Mouse (Mus musculus): ENCODE measurements around the gene Eya4. TPM values are rescaled to one million over a fixed set of nuclear protein-coding genes. Genes with fewer than 3 reads are reported as not detected.

Gene Eya4
- polyA plus RNA-seq, 1 experiment from 2014 or later: 0.21 TPM

DNA sequence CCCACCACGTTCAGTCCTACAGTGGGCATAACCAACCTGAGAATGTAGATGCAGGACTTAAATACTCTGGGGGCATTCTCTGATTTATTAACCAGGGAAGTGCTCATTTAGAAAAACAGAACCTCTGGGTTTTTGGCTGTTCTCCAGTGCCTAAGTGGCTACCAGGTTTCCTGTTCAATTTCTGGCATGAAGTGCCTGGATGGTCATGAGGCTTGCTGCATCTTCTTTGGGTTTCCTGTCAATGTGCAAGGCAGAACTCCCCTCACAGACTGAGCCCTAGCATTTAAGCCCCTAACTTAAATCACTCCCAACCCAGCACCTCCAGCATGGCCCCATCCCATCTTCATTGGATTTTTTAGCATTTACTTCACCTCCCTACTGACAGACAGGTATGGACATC lies 13.3 kb downstream of the Eya4 start:
- no peak overlapping the region for H3K4me3 ChIP-seq (ENCODE audit: low read depth, low read length)
- H3K4me2 ChIP-seq (ENCODE audit: low read depth, low read length): no peak overlapping the region
- no peaks in the 10 kb centered on the region for H3K27me3 ChIP-seq (ENCODE audit: control insufficient read depth, insufficient read depth, low read length)
- no peaks in the 10 kb centered on the region for H3K36me3 ChIP-seq (ENCODE audit: control insufficient read depth, insufficient read depth, low read length)
- 56% methylated on average over 1 of the region's 1 CpGs for WGBS
- no peak for ATAC-seq (ENCODE audit: low read depth)
- H3K4me1 ChIP-seq (ENCODE audit: control insufficient read depth, insufficient read depth, low read length): no peaks in the 10 kb centered on the region
- H3K27ac ChIP-seq (ENCODE audit: low read depth, low read length): no peak overlapping the region
- H3K9ac ChIP-seq (replicated peaks; ENCODE audit: low read depth, low read length): no peak overlapping the region
- H3K9me3 ChIP-seq (ENCODE audit: control insufficient read depth, low read length): no peaks in the 10 kb centered on the region

- no peak overlapping the region for H3K4me2 ChIP-seq (ENCODE audit: low read depth, low read length)
- no peak for ATAC-seq (ENCODE audit: low read depth)
- no peak overlapping the region for H3K9ac ChIP-seq (replicated peaks; ENCODE audit: low read depth, low read length)
- 70% methylated on average over 5 of the region's 5 CpGs for WGBS
- H3K36me3 ChIP-seq (ENCODE audit: control insufficient read depth, insufficient read depth, low read length): no peaks in the 10 kb centered on the region
- no peak overlapping the region for H3K27ac ChIP-seq (ENCODE audit: low read depth, low read length)
- no peaks in the 10 kb centered on the region for H3K27me3 ChIP-seq (ENCODE audit: control insufficient read depth, insufficient read depth, low read length)
- H3K9me3 ChIP-seq (ENCODE audit: control insufficient read depth, low read length): no peaks in the 10 kb centered on the region
- H3K4me1 ChIP-seq (ENCODE audit: control insufficient read depth, insufficient read depth, low read length): no peaks in the 10 kb centered on the region
- no peak overlapping the region for H3K4me3 ChIP-seq (ENCODE audit: low read depth, low read length)
Measured at GRCm38 (mm10) chr10:23332768-23333167, 17.8 kb downstream of the Eya4 start.

GRCm38 (mm10) chr10:23327651-23328050 lies 22.9 kb downstream of the Eya4 start:
- WGBS: 84% methylated on average over 6 of the region's 6 CpGs
- H3K27me3 ChIP-seq (ENCODE audit: control insufficient read depth, insufficient read depth, low read length): no peaks in the 10 kb centered on the region
- H3K4me3 ChIP-seq (ENCODE audit: low read depth, low read length): no peak overlapping the region
- H3K4me2 ChIP-seq (ENCODE audit: low read depth, low read length): no peak overlapping the region
- H3K36me3 ChIP-seq (ENCODE audit: control insufficient read depth, insufficient read depth, low read length): no peaks in the 10 kb centered on the region
- H3K27ac ChIP-seq (ENCODE audit: low read depth, low read length): no peak overlapping the region
- no peaks in the 10 kb centered on the region for H3K9me3 ChIP-seq (ENCODE audit: control insufficient read depth, low read length)
- no peaks in the 10 kb centered on the region for H3K4me1 ChIP-seq (ENCODE audit: control insufficient read depth, insufficient read depth, low read length)
- H3K9ac ChIP-seq (replicated peaks; ENCODE audit: low read depth, low read length): no peak overlapping the region
- no peak for ATAC-seq (ENCODE audit: low read depth)

DNA sequence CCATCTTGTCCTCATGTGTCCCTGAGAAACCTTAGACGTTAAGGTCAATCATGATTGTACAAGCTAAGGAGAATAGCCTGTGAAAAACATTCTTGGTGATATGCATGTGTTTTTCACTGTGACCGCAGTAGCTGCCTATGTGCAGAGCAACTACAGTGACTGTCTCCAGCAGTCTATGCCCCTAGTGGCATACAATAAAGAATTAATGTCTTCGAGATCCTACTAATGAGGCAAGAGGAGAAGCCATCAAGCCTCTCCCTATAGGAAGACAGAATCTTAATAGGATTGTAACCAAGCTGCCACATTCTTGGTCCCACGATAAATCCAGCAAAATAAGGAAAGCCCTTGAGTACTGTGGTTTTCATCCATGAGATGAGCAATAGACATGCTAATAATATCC lies 28.3 kb downstream of the Eya4 start:
- no peak overlapping the region for H3K4me2 ChIP-seq (ENCODE audit: low read depth, low read length)
- no peak overlapping the region for H3K27ac ChIP-seq (ENCODE audit: low read depth, low read length)
- no peaks in the 10 kb centered on the region for H3K36me3 ChIP-seq (ENCODE audit: control insufficient read depth, insufficient read depth, low read length)
- no peak for ATAC-seq (ENCODE audit: low read depth)
- no peak overlapping the region for H3K4me3 ChIP-seq (ENCODE audit: low read depth, low read length)
- no peak overlapping the region for H3K9ac ChIP-seq (replicated peaks; ENCODE audit: low read depth, low read length)
- WGBS: 61% methylated on average over 4 of the region's 4 CpGs
- no peaks in the 10 kb centered on the region for H3K27me3 ChIP-seq (ENCODE audit: control insufficient read depth, insufficient read depth, low read length)
- H3K9me3 ChIP-seq (ENCODE audit: control insufficient read depth, low read length): no peaks in the 10 kb centered on the region
- H3K4me1 ChIP-seq (ENCODE audit: control insufficient read depth, insufficient read depth, low read length): no peaks in the 10 kb centered on the region

DNA sequence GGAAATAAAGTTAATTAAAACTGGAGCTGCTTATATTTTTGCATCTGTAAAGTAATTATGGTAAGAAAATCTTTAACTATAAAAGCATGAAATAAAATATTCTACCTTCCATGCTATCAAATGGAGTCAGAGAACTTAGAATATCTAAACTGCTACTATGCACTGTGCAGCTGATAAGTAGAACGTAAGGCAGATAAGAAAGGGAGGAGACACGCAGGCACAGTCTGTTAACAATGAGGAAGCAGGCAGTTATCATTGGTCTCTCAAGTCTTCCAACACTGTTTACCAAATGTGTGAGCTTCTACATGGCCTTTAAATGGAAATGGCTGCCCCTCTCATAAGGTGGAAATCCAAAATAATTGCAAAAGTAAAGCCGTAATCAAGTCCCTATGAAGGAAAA lies 55.0 kb downstream of the Eya4 start:
- WGBS: 93% methylated on average over 3 of the region's 3 CpGs
- H3K9me3 ChIP-seq (ENCODE audit: control insufficient read depth, low read length): no peaks in the 10 kb centered on the region
- H3K9ac ChIP-seq (replicated peaks; ENCODE audit: low read depth, low read length): no peak overlapping the region
- no peaks in the 10 kb centered on the region for H3K4me1 ChIP-seq (ENCODE audit: control insufficient read depth, insufficient read depth, low read length)
- H3K36me3 ChIP-seq (ENCODE audit: control insufficient read depth, insufficient read depth, low read length): no peaks in the 10 kb centered on the region
- ATAC-seq (ENCODE audit: low read depth): no peak
- no peaks in the 10 kb centered on the region for H3K27me3 ChIP-seq (ENCODE audit: control insufficient read depth, insufficient read depth, low read length)
- H3K4me2 ChIP-seq (ENCODE audit: low read depth, low read length): no peak overlapping the region
- H3K27ac ChIP-seq (ENCODE audit: low read depth, low read length): no peak overlapping the region
- no peak overlapping the region for H3K4me3 ChIP-seq (ENCODE audit: low read depth, low read length)

GRCm38 (mm10) chr10:23292495-23292894 lies 58.1 kb downstream of the Eya4 start:
- no peak overlapping the region for H3K4me2 ChIP-seq (ENCODE audit: low read depth, low read length)
- H3K4me3 ChIP-seq (ENCODE audit: low read depth, low read length): no peak overlapping the region
- ATAC-seq (ENCODE audit: low read depth): no peak
- H3K9ac ChIP-seq (replicated peaks; ENCODE audit: low read depth, low read length): no peak overlapping the region
- no peaks in the 10 kb centered on the region for H3K27me3 ChIP-seq (ENCODE audit: control insufficient read depth, insufficient read depth, low read length)
- H3K36me3 ChIP-seq (ENCODE audit: control insufficient read depth, insufficient read depth, low read length): no peaks in the 10 kb centered on the region
- H3K9me3 ChIP-seq (ENCODE audit: control insufficient read depth, low read length): no peaks in the 10 kb centered on the region
- no peaks in the 10 kb centered on the region for H3K4me1 ChIP-seq (ENCODE audit: control insufficient read depth, insufficient read depth, low read length)
- 68% methylated on average over 7 of the region's 7 CpGs for WGBS
- no peak overlapping the region for H3K27ac ChIP-seq (ENCODE audit: low read depth, low read length)

GRCm38 (mm10) chr10:23277371-23277770 lies 73.2 kb downstream of the Eya4 start:
- no peaks in the 10 kb centered on the region for H3K27me3 ChIP-seq (ENCODE audit: control insufficient read depth, insufficient read depth, low read length)
- no peak for ATAC-seq (ENCODE audit: low read depth)
- 91% methylated on average over 3 of the region's 3 CpGs for WGBS
- H3K27ac ChIP-seq (ENCODE audit: low read depth, low read length): no peak overlapping the region
- H3K9me3 ChIP-seq (ENCODE audit: control insufficient read depth, low read length): no peaks in the 10 kb centered on the region
- no peak overlapping the region for H3K4me2 ChIP-seq (ENCODE audit: low read depth, low read length)
- no peaks in the 10 kb centered on the region for H3K4me1 ChIP-seq (ENCODE audit: control insufficient read depth, insufficient read depth, low read length)
- no peaks in the 10 kb centered on the region for H3K36me3 ChIP-seq (ENCODE audit: control insufficient read depth, insufficient read depth, low read length)
- no peak overlapping the region for H3K9ac ChIP-seq (replicated peaks; ENCODE audit: low read depth, low read length)
- H3K4me3 ChIP-seq (ENCODE audit: low read depth, low read length): no peak overlapping the region

- H3K4me2 ChIP-seq (ENCODE audit: low read depth, low read length): no peak overlapping the region
- H3K36me3 ChIP-seq (ENCODE audit: control insufficient read depth, insufficient read depth, low read length): no peaks in the 10 kb centered on the region
- H3K9ac ChIP-seq (replicated peaks; ENCODE audit: low read depth, low read length): no peak overlapping the region
- ATAC-seq (ENCODE audit: low read depth): peak; percentile 70
- no peak overlapping the region for H3K27ac ChIP-seq (ENCODE audit: low read depth, low read length)
- H3K9me3 ChIP-seq (ENCODE audit: control insufficient read depth, low read length): no peaks in the 10 kb centered on the region
- 46% methylated on average over 9 of the region's 9 CpGs for WGBS
- no peaks in the 10 kb centered on the region for H3K4me1 ChIP-seq (ENCODE audit: control insufficient read depth, insufficient read depth, low read length)
- H3K27me3 ChIP-seq (ENCODE audit: control insufficient read depth, insufficient read depth, low read length): no peaks in the 10 kb centered on the region
- H3K4me3 ChIP-seq (ENCODE audit: low read depth, low read length): no peak overlapping the region
Measured at GRCm38 (mm10) chr10:23271050-23271621, 79.5 kb downstream of the Eya4 start.

DNA sequence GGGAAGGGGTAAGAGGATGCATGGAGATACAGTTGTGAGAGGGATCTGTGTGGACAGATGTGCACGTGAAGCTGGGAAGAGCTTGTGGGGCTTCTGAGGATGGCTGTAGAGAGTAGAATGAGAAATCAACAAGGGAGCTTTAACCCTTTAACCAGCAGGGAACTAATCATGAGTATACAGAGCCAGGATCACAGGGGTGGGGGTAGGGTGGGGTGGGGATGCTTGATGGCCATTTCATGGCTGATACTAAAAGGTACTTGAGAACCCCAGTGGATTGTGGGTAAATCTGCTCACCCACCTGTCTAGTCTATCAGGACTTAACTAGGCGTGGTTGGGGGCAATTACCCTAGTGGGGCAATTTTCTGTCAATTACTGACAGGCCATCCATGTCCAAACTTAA lies 80.1 kb downstream of the Eya4 start:
- no peak overlapping the region for H3K4me2 ChIP-seq (ENCODE audit: low read depth, low read length)
- no peak overlapping the region for H3K9ac ChIP-seq (replicated peaks; ENCODE audit: low read depth, low read length)
- H3K4me1 ChIP-seq (ENCODE audit: control insufficient read depth, insufficient read depth, low read length): no peaks in the 10 kb centered on the region
- ATAC-seq (ENCODE audit: low read depth): peak; percentile 44; the same call in 1 of the 2 replicates
- no peak overlapping the region for H3K4me3 ChIP-seq (ENCODE audit: low read depth, low read length)
- no peaks in the 10 kb centered on the region for H3K9me3 ChIP-seq (ENCODE audit: control insufficient read depth, low read length)
- H3K36me3 ChIP-seq (ENCODE audit: control insufficient read depth, insufficient read depth, low read length): no peaks in the 10 kb centered on the region
- no peaks in the 10 kb centered on the region for H3K27me3 ChIP-seq (ENCODE audit: control insufficient read depth, insufficient read depth, low read length)
- H3K27ac ChIP-seq (ENCODE audit: low read depth, low read length): no peak overlapping the region
- 64% methylated on average over 2 of the region's 2 CpGs for WGBS

Data from neural tube, embryonic 14.5 days (tissue).